Mouse (Mus musculus) stomach, postnatal 0 days (tissue): ENCODE measurements around the gene Trp53i11.

ENCODE experiments used
- CTCF ChIP-seq: IDR thresholded peaks from 2 replicates; pipeline ENCODE4 v1.5.1; 2016; ENCODE audit warnings: antibody characterized with exemption, low read depth, mild to moderate bottlenecking, moderate library complexity
- EP300 ChIP-seq: optimal IDR thresholded peaks from 2 replicates; pipeline ENCODE3; 2016; ENCODE audit warnings: antibody characterized with exemption

GRCm38 (mm10) chr2:93163750-93164335, 23.5 kb upstream of the Trp53i11 start:
- no peak for TF ChIP-seq CTCF
- no peak for TF ChIP-seq EP300
